Mouse (Mus musculus) bone marrow, adult 2 months (tissue): Measurements from ENCODE around the gene Vars2.

Experiments
- CTCF ChIP-seq: fragments of 200-500 bp; IDR thresholded peaks from 2 replicates; pipeline ENCODE4 v1.5.1; 2011; ENCODE audit warnings: low read length, control low read depth; ENCODE audit not compliant: control insufficient read depth, insufficient read depth
- POLR2A ChIP-seq: fragments of 200-500 bp; IDR thresholded peaks from 2 replicates; pipeline ENCODE4 v1.6.1; 2011; ENCODE audit warnings: low read depth, mild to moderate bottlenecking, control low read depth, low read length, borderline replicate concordance; ENCODE audit not compliant: control insufficient read depth

DNA sequence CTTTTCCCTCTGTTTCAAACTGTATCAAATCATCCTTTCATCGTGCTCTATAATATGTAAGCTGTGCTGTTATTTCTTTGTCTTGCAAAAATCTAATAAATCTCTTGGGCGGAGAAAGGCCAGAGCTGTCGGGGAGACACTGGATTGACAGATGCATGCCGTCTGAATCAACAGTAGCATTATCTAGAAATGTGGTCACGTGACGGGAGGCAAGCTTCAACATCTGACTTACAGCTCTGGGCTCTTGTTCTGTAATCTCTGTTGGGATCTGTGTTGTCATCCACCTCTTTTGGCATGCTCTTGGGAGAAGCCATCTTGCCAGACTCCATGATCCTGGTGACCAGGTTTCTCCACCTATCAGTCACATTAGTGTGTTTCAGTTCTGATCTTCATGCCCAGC is 49.7 kb upstream of the Vars2 start:
- TF ChIP-seq CTCF (no peak), POLR2A (no peak)
